Mouse (Mus musculus) urinary bladder, postnatal 25 days (tissue): ENCODE results near the gene Cntf.
A peak's percentile ranks its signal among the peaks of the same experiment; 100 is the strongest.

Experiments used
- DNase-seq: peaks from one replicate; pipeline ENCODE4 v3.0.0; 2022; ENCODE audit warnings: low spot score

Cntf gene

GRCm38 (mm10) chr19:12765308-12765707, at the start of gene Cntf:
Cntf (minus strand) TSS chr19:12765632.
- DNase-seq = no peak

GRCm38 (mm10) chr19:12813883-12814282, 48.5 kb upstream of the Cntf start:
- no peak for DNase-seq

- no peak for DNase-seq
Measured at GRCm38 (mm10) chr19:12812644-12813364, 47.4 kb upstream of the Cntf start.

GRCm38 (mm10) chr19:12806214-12806613, 40.8 kb upstream of the Cntf start:
- DNase-seq = no peak

GRCm38 (mm10) chr19:12805730-12806129, 40.3 kb upstream of the Cntf start:
- no peak for DNase-seq

DNA sequence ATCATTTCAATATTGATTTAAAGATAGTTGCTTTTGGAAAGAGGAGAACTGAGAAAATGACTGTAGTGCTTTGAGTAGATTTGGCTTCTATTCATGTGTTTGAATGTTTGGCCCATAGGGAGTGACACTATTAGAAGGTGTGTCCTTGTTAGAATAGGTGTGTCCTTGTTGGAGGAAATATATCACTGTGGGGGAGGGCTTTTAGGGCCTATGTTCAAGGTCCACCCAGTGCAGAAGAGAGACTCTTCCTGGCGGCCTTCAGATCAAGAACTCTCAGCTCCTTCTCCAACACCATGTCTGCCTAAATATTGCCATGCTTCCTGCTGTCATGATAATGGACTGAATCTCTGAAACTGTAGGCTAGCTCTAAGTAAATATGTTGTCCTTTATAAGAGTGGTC, 38.8 kb upstream of the Cntf start:
- no peak for DNase-seq

DNA sequence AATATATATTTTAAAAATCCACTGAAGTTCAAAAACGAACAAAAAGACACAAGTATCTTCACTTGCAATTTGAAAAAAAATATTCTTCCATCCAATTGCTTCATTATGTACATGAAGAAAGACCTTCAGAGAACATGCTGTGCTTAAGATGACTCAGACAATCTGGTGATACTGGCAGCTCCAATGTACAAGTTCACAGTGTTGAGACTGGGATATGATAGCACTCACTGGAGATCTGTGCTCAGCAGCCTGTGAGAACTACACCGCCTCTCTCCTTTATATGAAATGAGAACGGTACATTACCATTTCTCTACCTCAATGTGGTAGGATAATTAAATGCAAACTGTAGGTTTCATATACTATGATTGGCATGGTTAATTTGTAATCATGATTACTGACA, 37.4 kb upstream of the Cntf start:
- DNase-seq = no peak

DNA sequence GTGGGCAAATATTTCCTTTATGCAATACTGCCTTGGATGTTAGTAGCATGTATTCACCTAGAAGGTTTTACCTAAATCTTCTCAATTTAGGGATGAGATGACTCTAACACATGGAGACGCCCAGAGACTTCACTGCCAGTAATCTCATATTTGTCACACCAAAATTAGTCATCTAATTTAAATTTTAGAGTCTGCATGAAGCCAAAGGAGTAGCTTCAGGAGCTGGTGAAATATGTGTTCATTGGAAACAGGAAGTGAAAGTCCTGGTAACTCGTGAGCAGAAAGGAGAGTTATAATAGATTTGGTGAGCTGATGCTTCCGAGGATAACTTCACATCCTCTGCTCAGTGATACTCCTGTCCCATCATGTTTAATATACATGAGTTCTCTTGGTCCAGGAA, 35.6 kb upstream of the Cntf start:
- no peak for DNase-seq

- no peak for DNase-seq
Measured at GRCm38 (mm10) chr19:12800621-12801020, 35.2 kb upstream of the Cntf start.

- DNase-seq = no peak
Measured at GRCm38 (mm10) chr19:12799081-12799480, 33.6 kb upstream of the Cntf start.

DNA sequence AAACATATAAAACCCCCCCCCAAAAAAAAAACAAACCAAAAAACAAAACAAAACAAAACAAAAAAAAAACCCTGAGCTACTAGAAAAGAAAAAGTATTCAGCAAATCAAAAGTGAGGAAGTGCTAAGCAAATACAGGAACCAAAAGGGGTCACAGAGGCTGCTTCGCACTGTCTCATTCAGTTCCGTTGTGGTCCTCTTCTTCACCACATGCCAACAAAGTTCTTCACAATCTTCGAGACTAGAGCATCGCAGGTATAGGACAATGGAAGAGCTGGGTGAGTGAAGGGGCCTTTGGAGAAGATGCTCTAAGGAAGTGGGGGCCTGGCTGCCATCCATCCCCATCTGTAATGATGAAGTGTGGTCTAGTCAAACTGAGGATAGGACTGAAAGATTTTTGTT, 33.0 kb upstream of the Cntf start:
- DNase-seq = no peak

GRCm38 (mm10) chr19:12797071-12797470, 31.6 kb upstream of the Cntf start:
- no peak for DNase-seq

DNA sequence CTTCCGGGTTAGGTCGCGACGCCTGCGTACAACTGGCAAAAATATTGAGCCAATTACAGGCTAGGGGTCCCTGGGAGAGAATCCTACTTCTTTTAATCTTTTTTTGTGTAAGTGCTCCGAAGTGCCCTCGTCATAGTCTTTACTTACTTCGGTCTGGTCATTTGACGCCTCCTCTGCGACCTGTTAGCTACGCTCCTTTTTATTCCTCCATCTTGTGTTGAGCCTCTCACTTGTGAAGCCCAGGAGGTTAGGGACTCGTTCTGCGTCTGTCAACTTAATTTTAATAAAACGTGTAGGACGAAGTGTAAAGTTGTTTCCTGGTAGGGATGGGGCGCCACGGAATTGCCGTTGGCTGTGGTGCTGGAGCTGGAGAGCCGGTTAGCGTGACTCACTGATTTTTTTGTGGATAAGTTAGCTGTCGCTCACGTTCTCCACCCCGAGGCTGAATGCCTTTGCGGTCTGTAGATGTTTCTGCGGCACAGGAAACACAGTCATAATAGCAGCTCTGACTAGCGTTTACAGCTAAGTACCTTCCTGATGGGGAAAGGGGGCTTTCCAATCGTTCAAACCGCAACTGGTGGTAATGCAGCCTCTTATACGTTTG, 31.0 kb upstream of the Cntf start:
- peak; percentile 56 for DNase-seq

DNA sequence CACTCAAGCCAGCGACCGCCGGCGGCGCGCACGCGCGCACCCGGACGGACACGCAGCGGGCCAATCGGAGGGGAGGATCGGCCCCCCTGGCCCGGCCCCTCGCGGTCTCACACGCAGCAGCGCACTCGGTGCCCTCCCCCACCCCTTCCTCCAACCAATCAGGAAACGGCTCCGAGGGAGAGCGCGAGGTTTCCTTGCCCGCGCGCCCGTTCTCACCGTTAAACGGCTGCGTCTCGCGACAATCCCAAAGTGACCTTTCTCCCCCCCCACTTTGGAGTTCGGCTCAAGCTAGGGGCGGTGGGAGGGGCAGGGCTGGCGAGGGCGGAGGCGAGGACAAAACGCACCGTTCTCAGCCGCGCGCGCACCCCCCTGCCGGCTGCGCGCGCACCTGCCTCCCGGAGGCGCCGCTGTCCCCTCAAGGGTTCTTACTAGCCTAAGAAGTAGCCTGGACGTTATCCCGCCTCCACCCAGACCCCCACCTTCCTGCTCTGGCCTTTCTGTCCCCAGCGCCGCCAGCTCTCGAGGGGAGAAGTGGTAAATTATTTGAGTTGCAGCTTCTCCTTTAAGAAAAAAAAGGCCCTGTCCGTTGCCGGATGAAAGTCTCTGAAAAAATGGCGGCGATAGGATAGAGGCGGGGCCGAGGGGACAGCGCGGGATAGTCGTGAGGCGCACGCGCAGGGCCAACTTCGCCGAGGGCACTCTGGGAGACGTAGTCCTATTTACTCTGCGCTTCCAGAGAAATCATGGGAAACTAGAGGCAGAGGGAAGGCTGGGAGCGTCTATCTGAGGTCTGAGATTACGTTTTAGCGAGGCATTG, 30.3 kb upstream of the Cntf start, which contains the start of the genes Zfp91 and Lpxn:
Gene Zfp91 (minus strand): TSS at position 616 of the 817 bp plus-strand sequence.
Gene Lpxn (plus strand): TSS at position 683 of the 817 bp plus-strand sequence.
- DNase-seq = peak; percentile 88

DNA sequence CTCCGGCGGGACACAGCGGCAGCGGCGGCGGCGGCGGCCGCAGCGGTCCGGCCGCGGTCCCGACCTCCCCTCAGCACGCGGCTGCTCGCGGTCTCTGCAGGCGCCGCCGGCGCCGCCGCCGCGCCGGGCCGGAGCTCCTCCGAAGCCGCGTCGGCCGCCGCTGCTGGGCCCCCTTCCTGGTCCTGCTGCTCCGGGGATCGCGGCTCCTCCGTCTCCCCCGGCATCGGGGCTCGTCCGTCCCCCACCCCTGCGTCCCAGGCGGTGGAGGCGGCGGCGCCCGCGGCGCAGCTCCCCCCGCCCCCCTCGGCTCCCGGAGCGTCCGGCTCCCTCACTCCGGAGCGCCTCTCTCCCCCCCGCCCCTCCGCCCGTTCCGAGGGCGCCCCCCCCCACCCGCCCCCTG, 29.7 kb upstream of the Cntf start:
- no peak for DNase-seq

DNA sequence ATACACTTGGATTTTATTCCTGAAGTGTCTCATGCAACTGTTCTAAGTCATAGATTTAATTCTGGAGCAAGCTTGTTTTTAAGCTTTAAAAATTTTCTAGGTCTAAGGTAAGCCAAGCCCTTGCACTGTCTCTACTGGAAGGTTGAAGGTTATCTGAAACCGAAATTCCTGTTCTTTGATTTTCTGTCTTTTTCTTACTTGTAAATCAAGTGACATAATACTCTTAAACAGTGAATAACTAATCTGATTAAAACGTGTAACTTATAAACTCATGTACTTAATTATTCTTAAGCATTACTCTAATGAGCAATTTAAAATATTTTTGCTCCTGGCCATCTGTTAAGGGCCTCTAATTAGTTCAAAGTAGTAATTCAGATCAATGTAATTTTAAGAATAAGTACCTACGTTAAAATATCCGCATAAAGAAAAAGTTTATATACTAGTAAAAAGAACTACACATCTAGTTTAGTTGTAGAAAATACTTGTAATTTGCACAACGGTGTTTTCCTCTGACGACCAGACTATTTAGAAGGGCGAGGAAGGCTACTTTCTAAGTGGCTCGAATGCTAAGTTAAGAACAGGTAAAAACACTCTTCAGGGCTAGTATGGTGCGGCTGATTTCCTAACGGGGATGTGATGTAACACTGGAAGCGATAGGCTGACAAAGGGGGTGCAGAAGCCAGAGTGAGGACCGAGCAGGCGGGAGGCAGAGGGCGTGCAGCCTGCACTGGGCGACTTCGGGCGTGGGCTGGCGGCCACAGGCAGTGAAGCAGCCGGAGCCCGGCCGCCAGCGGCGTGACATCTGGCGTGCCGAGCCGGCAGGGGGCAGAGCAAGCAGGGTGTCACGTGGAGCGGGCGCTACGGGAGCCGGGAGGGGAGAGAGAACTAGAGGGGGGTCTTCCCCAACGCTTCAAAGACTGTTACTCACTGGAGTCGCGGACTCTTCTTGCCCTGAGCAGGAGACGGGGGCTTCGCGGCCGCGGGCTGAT, 28.9 kb upstream of the Cntf start:
- DNase-seq = peak; percentile 94

- no peak for DNase-seq
Measured at GRCm38 (mm10) chr19:12792374-12792773, 26.9 kb upstream of the Cntf start.

DNA sequence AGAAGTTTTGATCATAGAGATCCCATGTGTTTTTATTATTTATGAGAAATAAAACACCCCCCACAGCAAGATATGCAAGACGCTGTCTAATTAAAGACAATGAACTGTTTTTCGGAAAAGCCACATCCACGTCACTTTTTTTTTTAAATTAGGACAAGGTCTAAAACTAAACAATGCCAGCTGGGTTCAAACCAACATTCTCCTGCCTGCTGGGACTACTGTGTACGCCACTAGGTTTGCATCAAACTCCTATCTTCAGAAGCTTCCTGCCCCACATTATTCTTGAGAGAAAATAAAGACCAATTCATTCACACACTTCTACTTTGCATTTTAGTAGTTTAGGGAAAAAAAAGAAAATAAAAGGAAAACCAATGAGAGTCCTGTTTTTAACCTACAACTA, 22.3 kb upstream of the Cntf start:
- DNase-seq = no peak

DNA sequence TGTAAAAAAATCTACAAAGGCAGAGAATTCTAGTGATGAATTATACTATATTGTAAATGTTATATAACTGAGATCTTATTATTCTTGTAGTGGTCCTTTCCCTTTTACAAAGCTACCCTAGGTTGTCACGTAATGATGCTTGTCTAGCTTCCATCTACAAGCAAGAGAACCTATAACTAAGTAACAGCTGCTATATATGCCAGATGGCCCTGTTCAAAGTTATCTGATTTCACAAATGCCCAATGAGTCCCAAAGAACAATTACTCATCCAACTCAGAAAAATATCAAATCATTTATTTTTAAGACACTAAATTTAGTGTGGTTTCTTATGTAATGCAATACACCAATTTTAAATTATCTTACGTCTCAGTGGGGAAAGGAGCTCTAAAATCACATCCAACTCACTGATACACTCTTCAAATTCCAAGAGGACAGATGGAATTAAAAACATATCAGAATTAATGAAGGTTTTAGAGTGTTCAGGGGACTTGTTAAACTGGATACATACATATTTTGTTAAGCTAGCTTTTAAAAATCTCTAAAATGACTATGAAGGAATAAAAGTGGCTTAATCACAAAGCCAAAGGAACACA, 21.5 kb upstream of the Cntf start:
- no peak for DNase-seq

- no peak for DNase-seq
Measured at GRCm38 (mm10) chr19:12780437-12780836, 15.0 kb upstream of the Cntf start.

DNA sequence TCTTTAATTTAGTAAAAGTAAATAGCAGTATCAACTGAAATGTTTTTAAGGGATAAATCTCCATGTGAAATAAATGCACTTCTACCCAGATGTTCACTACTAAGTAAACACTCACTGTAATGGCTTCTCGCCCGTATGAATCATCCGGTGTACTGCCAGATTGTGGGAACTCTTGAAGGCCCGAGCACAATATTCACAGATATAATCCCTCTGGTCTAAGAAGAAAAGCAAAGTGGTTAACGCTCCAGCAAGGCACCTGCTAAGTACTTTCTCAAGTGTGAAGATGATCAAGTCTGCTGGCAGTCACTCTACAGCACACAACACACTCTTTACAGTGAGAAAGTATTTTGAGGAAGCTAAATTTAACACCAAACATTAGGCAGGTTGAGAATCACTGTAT, 5.5 kb upstream of the Cntf start:
- DNase-seq = peak; percentile 10
